Mouse (Mus musculus): ENCODE results near the gene Ppil1. TPM values are rescaled to one million over a fixed set of nuclear protein-coding genes. Genes with fewer than 3 reads are reported as not detected.
"Not testable (repeated sequence)": the region's sequence is repeated elsewhere in the genome, so short reads cannot be mapped to it uniquely, and the experiment has no call there.

Ppil1 gene
- polyA plus RNA-seq, 1 experiment = 92.7 TPM

- Histone ChIP-seq H3K27me3 (ENCODE audit: control insufficient read depth, insufficient read depth, low read length, poor library complexity, severe bottlenecking) (no peaks in the 10 kb centered on the region), H3K4me1 (ENCODE audit: control insufficient read depth, insufficient read depth, low read length) (no peaks in the 10 kb centered on the region), H3K27ac (ENCODE audit: insufficient read depth, low read length) (no peak overlapping the region), H3K36me3 (ENCODE audit: control insufficient read depth, insufficient read depth, low read length, poor library complexity, severe bottlenecking) (no peaks in the 10 kb centered on the region), H3K4me3 (ENCODE audit: low read depth, low read length) (no peak overlapping the region), H3K9ac (ENCODE audit: low read depth, poor library complexity, severe bottlenecking) (no peak overlapping the region), H3K9me3 (replicated peaks; ENCODE audit: control insufficient read depth, insufficient read depth, low read length, poor library complexity, severe bottlenecking) (no peaks in the 10 kb centered on the region)
- TF ChIP-seq CTCF (IDR thresholded peaks at IDR 0.05; ENCODE audit: low read depth, low read length) (no peak), EP300 (IDR thresholded peaks at IDR 0.05; ENCODE audit: insufficient read depth, low read depth, low read length) (no peak), POLR2A (IDR thresholded peaks at IDR 0.05; ENCODE audit: insufficient read depth, low read length) (no peak)
Measured at GRCm38 (mm10) chr17:29273156-29273555, 9.2 kb upstream of the Ppil1 start.

GRCm38 (mm10) chr17:29270148-29270698 lies 6.2 kb upstream of the Ppil1 start:
- TF ChIP-seq POLR2A (IDR thresholded peaks at IDR 0.05; ENCODE audit: insufficient read depth, low read length) (no peak), CTCF (IDR thresholded peaks at IDR 0.05; ENCODE audit: low read depth, low read length) (no peak), EP300 (IDR thresholded peaks at IDR 0.05; ENCODE audit: insufficient read depth, low read depth, low read length) (no peak)
- H3K36me3 ChIP-seq (ENCODE audit: control insufficient read depth, insufficient read depth, low read length, poor library complexity, severe bottlenecking) = no peaks in the 10 kb centered on the region

GRCm38 (mm10) chr17:29269349-29269706 lies 5.3 kb upstream of the Ppil1 start:
- Histone ChIP-seq H3K9ac (ENCODE audit: low read depth, poor library complexity, severe bottlenecking) (peak overlapping the region; percentile 81), H3K4me3 (ENCODE audit: low read depth, low read length) (peak overlapping the region; percentile 74)
- no peak for TF ChIP-seq EP300 (IDR thresholded peaks at IDR 0.05; ENCODE audit: insufficient read depth, low read depth, low read length)
- no peak for TF ChIP-seq CTCF (IDR thresholded peaks at IDR 0.05; ENCODE audit: low read depth, low read length)
- TF ChIP-seq POLR2A (IDR thresholded peaks at IDR 0.05; ENCODE audit: insufficient read depth, low read length) = no peak

More at GRCm38 (mm10) chr17:29270148-29270698, 6.2 kb upstream of the Ppil1 start:
- no peaks in the 10 kb centered on the region for H3K27me3 ChIP-seq (ENCODE audit: control insufficient read depth, insufficient read depth, low read length, poor library complexity, severe bottlenecking)
- no peaks in the 10 kb centered on the region for H3K9me3 ChIP-seq (replicated peaks; ENCODE audit: control insufficient read depth, insufficient read depth, low read length, poor library complexity, severe bottlenecking)
- H3K4me3 ChIP-seq (ENCODE audit: low read depth, low read length) = no peak overlapping the region
- no peaks in the 10 kb centered on the region for H3K4me1 ChIP-seq (ENCODE audit: control insufficient read depth, insufficient read depth, low read length)
- H3K9ac ChIP-seq (ENCODE audit: low read depth, poor library complexity, severe bottlenecking) = peak overlapping the region; percentile 81
- no peak overlapping the region for H3K27ac ChIP-seq (ENCODE audit: insufficient read depth, low read length)

GRCm38 (mm10) chr17:29268682-29269348 lies 4.8 kb upstream of the Ppil1 start, which contains the start of gene BC004004:
BC004004 (plus strand) TSS chr17:29268788.
- Histone ChIP-seq H3K4me3 (ENCODE audit: low read depth, low read length) (peak within 1 kb of the TSS; percentile 74), H3K9me3 (replicated peaks; ENCODE audit: control insufficient read depth, insufficient read depth, low read length, poor library complexity, severe bottlenecking) (no peaks in the 10 kb centered on the region), H3K27me3 (ENCODE audit: control insufficient read depth, insufficient read depth, low read length, poor library complexity, severe bottlenecking) (no peaks in the 10 kb centered on the region), H3K4me1 (ENCODE audit: control insufficient read depth, insufficient read depth, low read length) (no peaks in the 10 kb centered on the region), H3K27ac (ENCODE audit: insufficient read depth, low read length) (no peak within 1 kb of the TSS), H3K9ac (ENCODE audit: low read depth, poor library complexity, severe bottlenecking) (peak within 1 kb of the TSS; percentile 81), H3K36me3 (ENCODE audit: control insufficient read depth, insufficient read depth, low read length, poor library complexity, severe bottlenecking) (no peaks in the 10 kb centered on the region)
- TF ChIP-seq POLR2A (IDR thresholded peaks at IDR 0.05; ENCODE audit: insufficient read depth, low read length) (no peak), EP300 (IDR thresholded peaks at IDR 0.05; ENCODE audit: insufficient read depth, low read depth, low read length) (0 out of 2 replicates have a peak, but pooled peaks have one; percentile 7), CTCF (IDR thresholded peaks at IDR 0.05; ENCODE audit: low read depth, low read length) (peak; percentile 48)

More at GRCm38 (mm10) chr17:29269349-29269706, 5.3 kb upstream of the Ppil1 start:
- no peak overlapping the region for H3K27ac ChIP-seq (ENCODE audit: insufficient read depth, low read length)
- H3K4me1 ChIP-seq (ENCODE audit: control insufficient read depth, insufficient read depth, low read length) = no peaks in the 10 kb centered on the region
- H3K36me3 ChIP-seq (ENCODE audit: control insufficient read depth, insufficient read depth, low read length, poor library complexity, severe bottlenecking) = no peaks in the 10 kb centered on the region
- H3K27me3 ChIP-seq (ENCODE audit: control insufficient read depth, insufficient read depth, low read length, poor library complexity, severe bottlenecking) = no peaks in the 10 kb centered on the region
- H3K9me3 ChIP-seq (replicated peaks; ENCODE audit: control insufficient read depth, insufficient read depth, low read length, poor library complexity, severe bottlenecking) = no peaks in the 10 kb centered on the region

GRCm38 (mm10) chr17:29267931-29268681 lies 4.1 kb upstream of the Ppil1 start:
- Histone ChIP-seq H3K4me1 (ENCODE audit: control insufficient read depth, insufficient read depth, low read length) (no peaks in the 10 kb centered on the region), H3K27ac (ENCODE audit: insufficient read depth, low read length) (no peak overlapping the region), H3K9me3 (replicated peaks; ENCODE audit: control insufficient read depth, insufficient read depth, low read length, poor library complexity, severe bottlenecking) (no peaks in the 10 kb centered on the region), H3K4me3 (ENCODE audit: low read depth, low read length) (no peak overlapping the region), H3K9ac (ENCODE audit: low read depth, poor library complexity, severe bottlenecking) (peak overlapping the region; percentile 42), H3K27me3 (ENCODE audit: control insufficient read depth, insufficient read depth, low read length, poor library complexity, severe bottlenecking) (no peaks in the 10 kb centered on the region), H3K36me3 (ENCODE audit: control insufficient read depth, insufficient read depth, low read length, poor library complexity, severe bottlenecking) (no peaks in the 10 kb centered on the region)
- TF ChIP-seq CTCF (IDR thresholded peaks at IDR 0.05; ENCODE audit: low read depth, low read length) (no peak), EP300 (IDR thresholded peaks at IDR 0.05; ENCODE audit: insufficient read depth, low read depth, low read length) (no peak), POLR2A (IDR thresholded peaks at IDR 0.05; ENCODE audit: insufficient read depth, low read length) (no peak)

- H3K9me3 ChIP-seq (replicated peaks; ENCODE audit: control insufficient read depth, insufficient read depth, low read length, poor library complexity, severe bottlenecking); H3K27ac ChIP-seq (ENCODE audit: insufficient read depth, low read length); H3K36me3 ChIP-seq (ENCODE audit: control insufficient read depth, insufficient read depth, low read length, poor library complexity, severe bottlenecking); H3K27me3 ChIP-seq (ENCODE audit: control insufficient read depth, insufficient read depth, low read length, poor library complexity, severe bottlenecking); H3K4me1 ChIP-seq (ENCODE audit: control insufficient read depth, insufficient read depth, low read length); H3K9ac ChIP-seq (ENCODE audit: low read depth, poor library complexity, severe bottlenecking); H3K4me3 ChIP-seq (ENCODE audit: low read depth, low read length): not testable (repeated sequence)
Measured at GRCm38 (mm10) chr17:29267040-29267439, 3.1 kb upstream of the Ppil1 start.
